Mouse (Mus musculus) stomach, embryonic 15.5 days (tissue): ENCODE measurements around the gene Foxp1. TPM values are rescaled to one million over a fixed set of nuclear protein-coding genes. Genes with fewer than 3 reads are reported as not detected.
A peak's percentile ranks its signal among the peaks of the same experiment; 100 is the strongest.

ENCODE experiments used
- ATAC-seq: fragments of 200-750 bp; cut with Nextera tagmentation; 2 replicates; pipeline ENCODE4 v1.8.0; 2017; ENCODE audit warnings: low read depth, moderate number of reproducible peaks, moderate TSS enrichment; ENCODE audit not compliant: insufficient read depth, low FRiP score
- H3K27ac ChIP-seq: fragments of 300-500 bp; sonication (generic); 2 replicates; pipeline ENCODE4 v1.5.1; 2015; ENCODE audit warnings: mild to moderate bottlenecking, inconsistent platforms
- H3K27me3 ChIP-seq: fragments of 300-500 bp; sonication (generic); replicated peaks from 2 replicates; pipeline ENCODE4 v1.6.1; 2015; ENCODE audit warnings: inconsistent platforms
- H3K36me3 ChIP-seq: fragments of 300-500 bp; sonication (generic); 2 replicates; pipeline ENCODE4 v1.6.1; 2015; ENCODE audit warnings: inconsistent platforms
- H3K4me1 ChIP-seq: fragments of 300-500 bp; sonication (generic); 2 replicates; pipeline ENCODE4 v1.6.1; 2015; ENCODE audit warnings: inconsistent platforms
- H3K4me2 ChIP-seq: fragments of 300-500 bp; sonication (generic); 2 replicates; pipeline ENCODE4 v1.6.1; 2015; ENCODE audit warnings: mild to moderate bottlenecking, inconsistent platforms
- H3K4me3 ChIP-seq: fragments of 300-500 bp; sonication (generic); replicated peaks from 2 replicates; pipeline ENCODE4 v1.5.1; 2015; ENCODE audit warnings: inconsistent platforms
- H3K9ac ChIP-seq: fragments of 300-500 bp; sonication (generic); 2 replicates; pipeline ENCODE4 v1.6.1; 2015; ENCODE audit warnings: inconsistent platforms
- H3K9me3 ChIP-seq: fragments of 300-500 bp; sonication (generic); 2 replicates; pipeline ENCODE4 v1.6.1; 2016; ENCODE audit warnings: inconsistent platforms
- WGBS: fragments of 180-500 bp; shearing (Covaris S2); methylation state at CpG from one replicate; pipeline ENCODE4 v1.1.7; 2015; 5-methylcytosine and 5-hydroxymethylcytosine counted together
- polyA plus RNA-seq: library from polyadenylated mRNA; unstranded; fragments of >200 nt; fragmentation: Nextera tagmentation; extraction: Ambion mirVana; gene quantifications from 2 replicates; pipeline ENCODE4 v1.2.1, GENCODE M21; 2015

Gene Foxp1
- polyA plus RNA-seq, 1 experiment from 2014 or later = 105 TPM

DNA sequence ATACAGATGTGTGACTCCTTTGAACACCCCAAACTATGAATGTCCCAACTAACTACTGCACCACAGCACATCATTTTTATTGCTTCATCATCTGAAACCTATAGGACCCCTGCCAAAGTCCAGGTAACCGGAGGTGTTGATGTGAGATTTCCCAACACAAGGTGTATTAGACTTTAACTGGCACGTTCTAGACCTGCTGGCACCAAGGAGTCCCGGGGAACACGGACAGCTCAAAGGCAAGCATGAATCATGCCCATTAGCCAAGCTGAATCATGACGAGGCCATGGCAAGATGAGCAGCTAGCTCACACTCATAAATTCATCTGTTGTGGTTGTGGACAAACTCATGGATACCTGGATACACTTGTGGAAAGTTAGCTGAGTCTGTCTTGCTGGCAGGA, 568.1 kb downstream of the Foxp1 start:
- ATAC-seq = no peak
- Histone ChIP-seq H3K4me3 (no peak overlapping the region), H3K9ac (no peak overlapping the region), H3K27ac (no peak overlapping the region), H3K36me3 (peaks cover 11% of the 10 kb centered on the region; the same call in 1 of the 2 replicates), H3K9me3 (no peaks in the 10 kb centered on the region), H3K4me2 (no peak overlapping the region), H3K27me3 (no peaks in the 10 kb centered on the region), H3K4me1 (peaks cover 28% of the 10 kb centered on the region)
- 96% methylated on average over 5 of the region's 5 CpGs for WGBS

- H3K4me2 ChIP-seq = peak overlapping the region; percentile 17
- WGBS = 8% methylated on average over 6 of the region's 6 CpGs
- H3K4me1 ChIP-seq = peaks cover 34% of the 10 kb centered on the region
- no peaks in the 10 kb centered on the region for H3K27me3 ChIP-seq
- ATAC-seq = peak; percentile 90
- peaks cover 11% of the 10 kb centered on the region; the same call in 1 of the 2 replicates for H3K36me3 ChIP-seq
- no peak overlapping the region for H3K9ac ChIP-seq
- peak overlapping the region; percentile 79 for H3K27ac ChIP-seq
- H3K4me3 ChIP-seq = no peak overlapping the region
- no peaks in the 10 kb centered on the region for H3K9me3 ChIP-seq
Observed at GRCm38 (mm10) chr6:98949703-98950191, 572.8 kb downstream of the Foxp1 start.

GRCm38 (mm10) chr6:98949286-98949685, 573.2 kb downstream of the Foxp1 start:
- no peaks in the 10 kb centered on the region for H3K27me3 ChIP-seq
- no peak for ATAC-seq
- H3K36me3 ChIP-seq = peaks cover 11% of the 10 kb centered on the region
- 26% methylated on average over 7 of the region's 7 CpGs for WGBS
- H3K27ac ChIP-seq = peak overlapping the region; percentile 79
- H3K4me3 ChIP-seq = no peak overlapping the region
- peaks cover 34% of the 10 kb centered on the region for H3K4me1 ChIP-seq
- no peak overlapping the region for H3K9ac ChIP-seq
- H3K4me2 ChIP-seq = peak overlapping the region; percentile 17; the same call in 1 of the 2 replicates
- H3K9me3 ChIP-seq = no peaks in the 10 kb centered on the region

DNA sequence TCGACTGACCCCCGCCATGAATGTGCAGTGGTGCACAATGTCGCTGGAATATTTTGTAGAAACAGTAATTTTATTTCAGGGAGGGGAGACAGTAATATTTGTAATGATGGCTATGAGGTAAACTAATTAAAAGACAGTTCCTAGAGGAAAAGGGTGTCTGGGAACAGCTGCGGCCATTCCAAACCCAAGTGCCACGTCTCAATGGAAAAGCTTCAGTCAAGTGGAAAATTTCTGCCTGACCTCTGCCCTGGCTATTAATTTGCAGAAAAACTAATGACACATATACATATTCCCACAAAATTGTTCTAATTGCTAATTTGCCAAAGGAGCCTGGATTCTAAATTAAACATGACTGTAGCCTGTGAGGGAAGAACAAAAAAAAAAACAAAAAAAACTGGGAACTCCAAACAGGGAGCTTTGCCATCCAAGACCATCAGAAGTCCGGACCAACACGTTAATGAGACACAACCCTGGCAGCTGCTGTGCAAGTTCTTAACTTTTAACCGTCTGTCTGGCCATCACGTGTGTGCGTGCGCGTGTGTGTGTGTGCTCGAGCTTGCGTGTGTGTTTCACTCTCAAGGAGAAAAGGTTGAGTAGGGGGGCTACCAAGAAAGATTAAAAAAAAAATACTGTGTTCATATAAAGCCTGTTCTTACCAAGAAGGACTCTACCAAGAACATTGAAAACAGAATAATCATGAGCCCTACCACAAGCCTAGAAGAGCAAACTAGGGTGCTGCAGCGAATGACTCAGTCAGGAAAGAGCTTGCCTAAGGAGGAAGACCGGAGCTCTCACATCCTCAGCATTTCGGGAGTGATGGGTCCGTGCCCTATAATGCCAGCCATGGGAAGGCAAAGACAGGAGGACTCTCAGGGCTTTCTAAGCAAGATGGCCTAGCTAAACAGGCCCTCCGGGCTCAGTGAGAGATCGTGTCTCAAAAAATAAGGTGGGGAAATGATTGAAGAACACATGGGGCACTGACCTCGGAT, 574.1 kb downstream of the Foxp1 start:
- no peak overlapping the region for H3K4me2 ChIP-seq
- peaks cover 11% of the 10 kb centered on the region for H3K36me3 ChIP-seq
- H3K4me1 ChIP-seq = peaks cover 34% of the 10 kb centered on the region
- no peak overlapping the region for H3K9ac ChIP-seq
- H3K27me3 ChIP-seq = no peaks in the 10 kb centered on the region
- ATAC-seq = no peak
- H3K4me3 ChIP-seq = no peak overlapping the region
- WGBS = 80% methylated on average over 21 of the region's 21 CpGs
- H3K9me3 ChIP-seq = no peaks in the 10 kb centered on the region
- peak overlapping the region; percentile 79 for H3K27ac ChIP-seq

DNA sequence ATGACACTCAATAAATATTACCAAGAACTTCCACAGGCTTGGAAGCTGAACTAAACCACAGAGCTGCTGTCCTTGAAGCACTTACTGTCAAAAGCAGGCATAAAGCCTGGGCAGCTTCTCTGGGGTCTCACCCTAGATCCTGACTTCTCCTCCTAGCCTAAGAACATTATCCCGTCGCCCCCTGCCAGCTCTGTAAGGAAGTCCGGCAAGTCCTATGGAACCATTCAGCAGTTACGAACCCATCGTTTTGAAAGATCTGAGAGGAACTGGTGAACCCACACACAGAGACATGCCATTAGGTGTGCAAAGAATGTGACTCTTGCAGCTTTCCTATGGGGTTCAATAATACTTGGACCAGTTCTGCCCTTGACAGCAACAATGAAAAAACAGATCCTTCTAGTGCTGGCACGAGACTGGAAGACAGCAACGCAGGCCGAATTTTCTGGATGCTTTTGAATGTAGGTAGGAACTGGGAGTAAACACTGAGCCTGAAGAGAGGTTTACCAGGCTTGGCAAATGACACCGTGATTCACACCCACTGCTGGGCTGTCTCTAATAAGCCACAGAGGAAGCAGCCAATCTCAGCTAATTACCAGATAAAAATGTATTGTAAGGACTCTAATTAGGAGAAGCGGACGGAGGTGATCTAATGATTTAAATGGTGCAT, 574.9 kb downstream of the Foxp1 start:
- H3K27ac ChIP-seq = peak overlapping the region; percentile 53
- no peak overlapping the region for H3K4me3 ChIP-seq
- no peak overlapping the region for H3K9ac ChIP-seq
- H3K9me3 ChIP-seq = no peaks in the 10 kb centered on the region
- no peaks in the 10 kb centered on the region for H3K27me3 ChIP-seq
- 58% methylated on average over 11 of the region's 11 CpGs for WGBS
- H3K4me1 ChIP-seq = peaks cover 30% of the 10 kb centered on the region
- H3K36me3 ChIP-seq = peaks cover 5% of the 10 kb centered on the region
- no peak overlapping the region for H3K4me2 ChIP-seq
- no peak for ATAC-seq

DNA sequence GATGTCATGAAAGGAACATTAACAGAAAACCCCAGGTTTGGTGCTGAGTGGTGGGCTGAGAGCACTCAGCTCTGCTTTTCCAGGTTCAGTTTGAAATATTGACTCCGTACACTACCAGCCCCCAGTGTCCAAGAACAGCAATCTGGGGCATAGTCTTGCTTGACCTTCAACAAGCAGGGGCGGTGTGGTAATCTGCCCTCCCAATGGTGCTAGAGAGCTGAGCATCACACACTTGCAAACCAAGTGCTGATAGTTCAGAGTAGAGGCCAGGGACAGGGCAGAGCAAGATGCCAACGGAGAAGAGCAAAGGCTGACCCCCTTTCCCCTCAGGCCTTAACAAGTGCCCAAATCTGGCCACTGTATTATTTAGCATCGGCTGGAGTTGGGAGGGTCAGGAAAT, 575.8 kb downstream of the Foxp1 start:
- Histone ChIP-seq H3K27ac (peak overlapping the region; percentile 53; the same call in 1 of the 2 replicates), H3K36me3 (peaks cover 10% of the 10 kb centered on the region), H3K4me1 (peaks cover 30% of the 10 kb centered on the region), H3K9ac (no peak overlapping the region), H3K9me3 (no peaks in the 10 kb centered on the region), H3K27me3 (no peaks in the 10 kb centered on the region), H3K4me2 (no peak overlapping the region), H3K4me3 (no peak overlapping the region)
- no peak for ATAC-seq
- 90% methylated on average over 4 of the region's 4 CpGs for WGBS

DNA sequence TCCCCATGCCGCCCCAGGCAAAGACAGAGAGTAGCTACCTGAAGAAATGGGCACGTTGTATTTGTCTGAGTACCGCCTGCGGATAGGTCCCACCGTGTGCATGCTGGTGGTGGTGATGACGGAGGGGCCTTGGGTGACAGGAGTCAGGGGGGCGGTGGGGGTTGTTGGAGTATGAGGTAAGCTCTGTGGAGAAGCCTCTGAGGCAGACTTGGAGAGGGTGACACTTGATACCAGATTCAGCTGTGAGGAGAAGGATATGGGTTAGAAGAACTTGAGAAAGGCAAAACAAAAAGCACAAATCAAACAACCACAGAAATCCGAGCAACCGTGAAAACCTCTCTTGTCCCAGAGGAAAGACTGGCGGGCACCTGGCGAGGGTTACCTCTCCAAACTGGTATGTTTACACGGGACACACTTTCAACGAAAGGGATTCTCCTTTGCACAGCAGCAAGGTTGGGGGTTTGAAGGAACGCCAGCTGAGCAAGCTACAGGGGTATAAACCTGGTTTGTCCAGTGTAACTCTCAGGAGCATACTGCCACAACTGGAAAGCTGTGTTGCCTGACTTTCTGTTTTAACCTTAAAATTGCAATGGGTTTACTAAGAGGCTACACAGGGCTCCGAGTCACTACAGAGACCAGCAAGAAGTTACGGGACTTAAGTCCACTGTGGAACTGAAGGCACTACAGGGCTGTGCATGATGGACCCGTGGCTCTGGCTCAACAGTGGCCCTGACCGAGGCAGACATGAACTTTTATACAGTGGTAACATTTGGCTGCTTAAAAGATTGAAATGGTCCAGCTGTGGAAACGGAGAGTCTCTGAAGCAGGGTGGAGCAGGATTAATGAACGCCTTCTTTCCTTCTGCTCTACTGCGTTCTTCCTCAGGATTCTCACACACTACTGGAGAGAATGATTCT, 576.8 kb downstream of the Foxp1 start:
- Histone ChIP-seq H3K4me3 (no peak overlapping the region), H3K27me3 (no peaks in the 10 kb centered on the region), H3K4me2 (no peak overlapping the region), H3K4me1 (peaks cover 21% of the 10 kb centered on the region), H3K36me3 (peaks cover 13% of the 10 kb centered on the region), H3K9me3 (no peaks in the 10 kb centered on the region), H3K27ac (no peak overlapping the region), H3K9ac (no peak overlapping the region)
- WGBS = 61% methylated on average over 21 of the region's 21 CpGs
- ATAC-seq = no peak

- H3K36me3 ChIP-seq = peaks cover 46% of the 10 kb centered on the region
- no peaks in the 10 kb centered on the region for H3K9me3 ChIP-seq
- H3K4me2 ChIP-seq = no peak overlapping the region
- H3K27me3 ChIP-seq = no peaks in the 10 kb centered on the region
- no peak overlapping the region for H3K27ac ChIP-seq
- 80% methylated on average over 8 of the region's 8 CpGs for WGBS
- no peak for ATAC-seq
- no peak overlapping the region for H3K9ac ChIP-seq
- H3K4me1 ChIP-seq = no peaks in the 10 kb centered on the region
- H3K4me3 ChIP-seq = no peak overlapping the region
Observed at GRCm38 (mm10) chr6:98938348-98938747, 584.2 kb downstream of the Foxp1 start.

DNA sequence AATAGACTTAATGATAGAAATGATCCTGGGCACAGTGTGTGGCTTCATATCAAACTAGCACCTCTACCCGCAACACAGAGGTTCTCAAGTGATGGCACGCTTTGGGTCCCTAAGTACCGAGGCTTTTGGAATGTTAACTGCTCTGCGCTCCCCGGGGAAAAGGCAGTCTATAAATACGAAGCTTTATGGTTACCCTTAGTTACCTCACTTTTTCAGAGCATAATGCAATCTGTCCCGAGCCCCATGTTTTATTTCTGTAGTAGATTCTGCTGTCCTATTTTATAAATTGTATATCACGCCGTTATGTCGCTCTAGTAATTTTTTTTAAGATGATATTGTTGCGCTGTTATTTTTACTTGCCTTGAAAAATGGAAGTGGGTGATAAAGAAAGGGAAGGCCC, 585.0 kb downstream of the Foxp1 start:
- ATAC-seq = no peak
- peaks cover 46% of the 10 kb centered on the region for H3K36me3 ChIP-seq

DNA sequence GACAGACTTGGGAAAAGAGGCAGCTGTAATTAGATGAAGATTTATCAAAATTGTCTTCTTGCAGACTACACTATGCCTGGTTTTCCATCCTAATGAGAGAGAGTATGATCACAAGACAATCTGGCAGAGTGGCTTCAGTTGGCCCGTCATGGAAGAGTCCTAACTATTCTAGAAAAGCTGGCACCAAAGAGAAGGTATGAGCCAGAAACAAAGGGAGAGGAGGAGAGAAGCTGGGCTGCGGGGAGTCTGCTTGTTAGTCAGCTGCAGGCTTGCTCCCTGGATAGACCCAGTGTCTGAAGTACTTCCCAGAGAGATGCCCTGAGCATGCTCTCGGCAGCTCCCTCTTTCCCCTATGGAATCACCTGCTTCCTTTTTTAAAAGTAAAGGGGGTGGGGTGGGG, 586.1 kb downstream of the Foxp1 start:
- H3K27ac ChIP-seq = no peak overlapping the region
- H3K4me1 ChIP-seq = no peaks in the 10 kb centered on the region
- H3K36me3 ChIP-seq = peaks cover 41% of the 10 kb centered on the region
- H3K4me2 ChIP-seq = no peak overlapping the region
- no peak overlapping the region for H3K9ac ChIP-seq
- no peaks in the 10 kb centered on the region for H3K9me3 ChIP-seq
- 84% methylated on average over 3 of the region's 3 CpGs for WGBS
- H3K27me3 ChIP-seq = no peaks in the 10 kb centered on the region
- ATAC-seq = no peak
- H3K4me3 ChIP-seq = no peak overlapping the region

More for the DNA sequence above, 585.0 kb downstream of the Foxp1 start:
- Histone ChIP-seq H3K27me3 (no peaks in the 10 kb centered on the region), H3K27ac (no peak overlapping the region), H3K4me2 (no peak overlapping the region), H3K9me3 (no peaks in the 10 kb centered on the region), H3K4me3 (no peak overlapping the region), H3K9ac (no peak overlapping the region), H3K4me1 (no peaks in the 10 kb centered on the region)
- 88% methylated on average over 11 of the region's 11 CpGs for WGBS

GRCm38 (mm10) chr6:98935169-98935568, 587.4 kb downstream of the Foxp1 start:
- no peak for ATAC-seq
- peaks cover 40% of the 10 kb centered on the region for H3K36me3 ChIP-seq
- 92% methylated on average over 8 of the region's 8 CpGs for WGBS

More at GRCm38 (mm10) chr6:98935169-98935568, 587.4 kb downstream of the Foxp1 start:
- H3K4me3 ChIP-seq = no peak overlapping the region
- H3K27ac ChIP-seq = no peak overlapping the region
- no peak overlapping the region for H3K9ac ChIP-seq
- H3K4me1 ChIP-seq = no peaks in the 10 kb centered on the region
- H3K9me3 ChIP-seq = no peaks in the 10 kb centered on the region
- H3K4me2 ChIP-seq = no peak overlapping the region
- H3K27me3 ChIP-seq = no peaks in the 10 kb centered on the region
